Mouse (Mus musculus) MEL (cell line): ENCODE data around the gene Paxx.

ENCODE experiments used
- CHD1 ChIP-seq: IDR thresholded peaks from 2 replicates; pipeline ENCODE4 v1.6.1; 2012; ENCODE audit warnings: low read depth, mild to moderate bottlenecking, inconsistent platforms, low read length, improper control_type of control experiment
- CTCF ChIP-seq, 3 experiments: IDR thresholded peaks in 2 of 3; conservative IDR thresholded peaks in 1 of 3; 2 replicates each; pipeline ENCODE4 v1.5.1; 2011 to 2012; ENCODE audit warnings: low read length in 3 of 3, low read depth in 2 of 3, mild to moderate bottlenecking in 2 of 3, improper control_type of control experiment in 1 of 3, inconsistent platforms in 1 of 3, mixed read lengths in 1 of 3, moderate library complexity in 1 of 3; ENCODE audit not compliant: control insufficient read depth in 1 of 3, insufficient read depth in 1 of 3, poor library complexity in 1 of 3, severe bottlenecking in 1 of 3
- EP300 ChIP-seq, 2 experiments: IDR thresholded peaks; 2 replicates each; pipeline ENCODE4 v1.6.1; 2011; ENCODE audit warnings: improper control_type of control experiment in 2 of 2, low read length in 2 of 2, low read depth in 1 of 2, mild to moderate bottlenecking in 1 of 2
- HCFC1 ChIP-seq: IDR thresholded peaks from 2 replicates; pipeline ENCODE4 v1.6.1; 2012; ENCODE audit warnings: low read depth, mild to moderate bottlenecking, inconsistent platforms, low read length, improper control_type of control experiment, moderate library complexity
- MAZ ChIP-seq: IDR thresholded peaks from 2 replicates; pipeline ENCODE4 v1.6.1; 2012; ENCODE audit warnings: low read depth, mild to moderate bottlenecking, inconsistent platforms, low read length, improper control_type of control experiment
- MYC ChIP-seq: IDR thresholded peaks from 2 replicates; pipeline ENCODE4 v1.6.1; 2011; ENCODE audit warnings: low read depth, mild to moderate bottlenecking, low read length, improper control_type of control experiment, moderate library complexity
- NELFE ChIP-seq: IDR thresholded peaks from 2 replicates; pipeline ENCODE4 v1.6.1; 2011; ENCODE audit warnings: low read depth, low read length, improper control_type of control experiment
- POLR2A ChIP-seq, 2 experiments: IDR thresholded peaks; 2 replicates each; pipeline ENCODE4 v1.6.1; 2011 to 2012; ENCODE audit warnings: low read length in 2 of 2, mild to moderate bottlenecking in 2 of 2, control low read depth in 1 of 2, improper control_type of control experiment in 1 of 2, low read depth in 1 of 2, moderate library complexity in 1 of 2; ENCODE audit not compliant: control insufficient read depth in 1 of 2, insufficient read depth in 1 of 2, poor library complexity in 1 of 2
- TBP ChIP-seq: IDR thresholded peaks from 2 replicates; pipeline ENCODE4 v1.8.0; 2011; ENCODE audit warnings: low read depth, low read length, improper control_type of control experiment
- UBTF ChIP-seq: IDR thresholded peaks from 2 replicates; pipeline ENCODE4 v1.6.1; 2012; ENCODE audit warnings: low read depth, mild to moderate bottlenecking, inconsistent platforms, low read length, improper control_type of control experiment, moderate library complexity, borderline replicate concordance; ENCODE audit not compliant: insufficient read depth
- ZMIZ1 ChIP-seq: IDR thresholded peaks from 2 replicates; pipeline ENCODE4 v1.6.1; 2012; ENCODE audit warnings: low read depth, mild to moderate bottlenecking, inconsistent platforms, low read length, improper control_type of control experiment, moderate library complexity

DNA sequence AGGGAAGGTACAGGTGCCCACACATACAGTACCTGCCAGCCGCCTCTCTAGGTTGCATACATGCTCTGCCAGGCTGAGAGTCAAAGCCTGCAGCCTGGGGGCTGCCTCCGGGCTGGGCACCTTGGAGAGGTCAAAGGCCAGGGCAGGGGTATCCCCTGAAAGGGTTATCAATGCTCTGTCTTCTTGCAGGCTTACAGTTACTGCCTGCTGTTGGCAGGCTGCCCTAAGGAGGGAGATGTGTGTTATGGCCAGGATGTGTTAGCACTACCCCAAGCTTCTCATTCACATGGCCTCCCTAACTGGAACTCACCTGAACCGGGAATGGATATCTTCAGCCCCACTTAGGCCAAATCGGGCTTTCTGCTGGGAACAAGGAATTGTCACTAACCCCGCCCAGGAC is 759 bp downstream of the Paxx start:
- TF ChIP-seq MAZ: no peak
- no peak for TF ChIP-seq HCFC1
- TF ChIP-seq CTCF (IDR thresholded peaks at IDR 0.05 in 2 of 3, conservative IDR thresholded peaks at IDR 0.05 in 1 of 3; ENCODE audit: control insufficient read depth in 1 of 3, insufficient read depth in 1 of 3, low read depth in 2 of 3, low read length in 3 of 3, poor library complexity in 1 of 3, severe bottlenecking in 1 of 3): no peak
- TF ChIP-seq UBTF: no peak
- TF ChIP-seq EP300 (IDR thresholded peaks at IDR 0.05; ENCODE audit: low read depth in 1 of 2, low read length in 2 of 2): no peak
- TF ChIP-seq CHD1: no peak
- TF ChIP-seq POLR2A (IDR thresholded peaks at IDR 0.05; ENCODE audit: control insufficient read depth in 1 of 2, insufficient read depth in 1 of 2, low read depth in 1 of 2, low read length in 2 of 2, poor library complexity in 1 of 2): no peak
- no peak for TF ChIP-seq TBP
- no peak for TF ChIP-seq MYC
- TF ChIP-seq NELFE: no peak
- no peak for TF ChIP-seq ZMIZ1
